16 mouse cellular contexts compared by ENCODE assay signal in the genomic region with DNA sequence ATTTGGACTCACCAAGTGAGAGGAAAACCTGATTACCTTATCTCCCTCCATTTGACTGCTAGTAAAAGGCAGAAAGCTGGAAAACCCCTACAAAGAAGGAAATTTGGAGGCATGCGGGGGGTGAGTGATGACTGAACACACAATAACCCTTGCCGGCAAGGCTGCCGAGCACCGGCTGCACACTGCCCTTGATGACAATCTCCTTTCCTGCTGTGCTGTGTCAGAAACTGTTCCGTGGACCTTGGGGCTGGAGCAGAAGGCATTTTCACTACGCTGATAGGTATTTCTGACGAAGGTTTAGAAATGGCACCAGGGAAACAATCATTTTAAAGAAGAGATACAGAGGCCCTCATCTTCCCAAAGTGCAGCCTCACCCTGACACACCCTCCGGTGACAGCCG.
DNase-seq lines count a peak whose midpoint lies in the region; ATAC-seq and TF ChIP-seq lines count a peak whose summit lies in the region.
"Had no signal": no experiment of that assay in that cellular context is flagged by ENCODE, and none has a peak within 500 bp of the region (broad histone marks: within the 10 kb centered on the region; RNA-seq: fewer than 3 reads in every experiment).

No protein-coding gene starts in this region.

- H3K27ac ChIP-seq in cerebellum, adult 2 months (ENCODE audit: insufficient read depth, low read length) = no peak overlapping the region
- no peak overlapping the region for H3K27ac ChIP-seq in heart, embryonic 11.5 days (ENCODE audit: low read depth, low read length)
- H3K27ac ChIP-seq in midbrain, embryonic 13.5 days = peak overlapping the region; percentile 30; the same call in 1 of the 2 replicates
- H3K27ac ChIP-seq in midbrain, postnatal 0 days (ENCODE audit: low read depth, low read length) = no peak overlapping the region
- no peak overlapping the region for H3K27ac ChIP-seq in kidney, embryonic 16.5 days (ENCODE audit: low read length)
- H3K27ac ChIP-seq: intestine, embryonic 15.5 days; kidney, embryonic 15.5 days; left cerebral cortex, adult 2 months; limb, embryonic 12.5 days; stomach, embryonic 15.5 days had no signal

- no peak overlapping the region for H3K9ac ChIP-seq in heart, embryonic 11.5 days (ENCODE audit: low read depth, low read length)
- no peak overlapping the region; the same call in 1 of the 2 replicates for H3K9ac ChIP-seq in midbrain, embryonic 13.5 days (replicated peaks)
- no peak overlapping the region for H3K9ac ChIP-seq in midbrain, postnatal 0 days (replicated peaks; ENCODE audit: low read length, poor library complexity, severe bottlenecking)
- no peak overlapping the region for H3K9ac ChIP-seq in kidney, embryonic 16.5 days (replicated peaks; ENCODE audit: low read length)
- H3K9ac ChIP-seq: intestine, embryonic 15.5 days; kidney, embryonic 15.5 days; limb, embryonic 12.5 days; stomach, embryonic 15.5 days had no signal

- H3K9me3 ChIP-seq in heart, embryonic 11.5 days (replicated peaks; ENCODE audit: control insufficient read depth, low read length) = no peaks in the 10 kb centered on the region
- no peaks in the 10 kb centered on the region for H3K9me3 ChIP-seq in midbrain, embryonic 13.5 days
- H3K9me3 ChIP-seq in midbrain, postnatal 0 days (ENCODE audit: low read length) = no peaks in the 10 kb centered on the region
- H3K9me3 ChIP-seq in kidney, embryonic 16.5 days (ENCODE audit: low read length) = no peaks in the 10 kb centered on the region
- H3K9me3 ChIP-seq: intestine, embryonic 15.5 days; kidney, embryonic 15.5 days; limb, embryonic 12.5 days; stomach, embryonic 15.5 days had no signal

- H3K27me3 ChIP-seq in cerebellum, adult 2 months (ENCODE audit: control insufficient read depth, insufficient read depth, low read length) = no peaks in the 10 kb centered on the region
- H3K27me3 ChIP-seq in heart, embryonic 11.5 days (ENCODE audit: control insufficient read depth, insufficient read depth, low read length) = no peaks in the 10 kb centered on the region
- no peaks in the 10 kb centered on the region for H3K27me3 ChIP-seq in midbrain, embryonic 13.5 days
- no peaks in the 10 kb centered on the region for H3K27me3 ChIP-seq in midbrain, postnatal 0 days (ENCODE audit: insufficient read depth, low read length)
- H3K27me3 ChIP-seq in kidney, embryonic 16.5 days (ENCODE audit: insufficient read depth, low read length) = no peaks in the 10 kb centered on the region
- H3K27me3 ChIP-seq: intestine, embryonic 15.5 days; kidney, embryonic 15.5 days; limb, embryonic 12.5 days; stomach, embryonic 15.5 days had no signal

- H3K4me3 ChIP-seq in cerebellum, adult 2 months (replicated peaks; ENCODE audit: insufficient read depth, low read depth, low read length) = no peak overlapping the region
- H3K4me3 ChIP-seq in heart, embryonic 11.5 days (ENCODE audit: low read depth, low read length) = no peak overlapping the region
- no peak overlapping the region for H3K4me3 ChIP-seq in midbrain, embryonic 13.5 days (replicated peaks)
- no peak overlapping the region for H3K4me3 ChIP-seq in midbrain, postnatal 0 days (ENCODE audit: low read depth, low read length)
- H3K4me3 ChIP-seq in kidney, embryonic 16.5 days (ENCODE audit: low read length) = no peak overlapping the region
- H3K4me3 ChIP-seq: intestine, embryonic 15.5 days; kidney, embryonic 15.5 days; left cerebral cortex, adult 2 months; limb, embryonic 12.5 days; stomach, embryonic 15.5 days had no signal

- peaks cover 15% of the 10 kb centered on the region for H3K4me1 ChIP-seq in cerebellum, adult 2 months (ENCODE audit: control insufficient read depth, insufficient read depth, low read length)
- peaks cover 9% of the 10 kb centered on the region for H3K4me1 ChIP-seq in heart, embryonic 11.5 days (ENCODE audit: control insufficient read depth, insufficient read depth, low read length)
- peaks cover 25% of the 10 kb centered on the region for H3K4me1 ChIP-seq in midbrain, embryonic 13.5 days (replicated peaks)
- H3K4me1 ChIP-seq in midbrain, postnatal 0 days (ENCODE audit: insufficient read depth, low read length) = no peaks in the 10 kb centered on the region
- no peaks in the 10 kb centered on the region for H3K4me1 ChIP-seq in kidney, embryonic 16.5 days (ENCODE audit: insufficient read depth, low read length)
- H3K4me1 ChIP-seq: kidney, embryonic 15.5 days; limb, embryonic 12.5 days; stomach, embryonic 15.5 days had no signal

- H3K4me2 ChIP-seq in heart, embryonic 11.5 days = 0 out of 2 replicates have a peak overlapping the region, but pooled peaks have one; percentile 14
- H3K4me2 ChIP-seq in midbrain, embryonic 13.5 days (replicated peaks) = no peak overlapping the region
- no peak overlapping the region for H3K4me2 ChIP-seq in midbrain, postnatal 0 days (ENCODE audit: low read depth, low read length, poor library complexity, severe bottlenecking)
- no peak overlapping the region for H3K4me2 ChIP-seq in kidney, embryonic 16.5 days (replicated peaks; ENCODE audit: low read depth, low read length)
- H3K4me2 ChIP-seq: intestine, embryonic 15.5 days; kidney, embryonic 15.5 days; limb, embryonic 12.5 days; stomach, embryonic 15.5 days had no signal

- no peaks in the 10 kb centered on the region for H3K36me3 ChIP-seq in heart, embryonic 11.5 days (ENCODE audit: control insufficient read depth, insufficient read depth, low read length)
- no peaks in the 10 kb centered on the region for H3K36me3 ChIP-seq in midbrain, embryonic 13.5 days
- no peaks in the 10 kb centered on the region for H3K36me3 ChIP-seq in midbrain, postnatal 0 days (ENCODE audit: insufficient read depth, low read length)
- no peaks in the 10 kb centered on the region for H3K36me3 ChIP-seq in kidney, embryonic 16.5 days (ENCODE audit: insufficient read depth, low read length)
- H3K36me3 ChIP-seq: intestine, embryonic 15.5 days; kidney, embryonic 15.5 days; limb, embryonic 12.5 days; stomach, embryonic 15.5 days had no signal

- TF ChIP-seq CTCF in cerebellum, adult 2 months (IDR thresholded peaks at IDR 0.05; ENCODE audit: borderline replicate concordance, insufficient read depth, low read depth, low read length) = no peak
- no peak for TF ChIP-seq CTCF in midbrain, postnatal 0 days (IDR thresholded peaks at IDR 0.05)

- ATAC-seq in heart, embryonic 11.5 days (replicated peaks; ENCODE audit: insufficient number of reproducible peaks, low FRiP score, low TSS enrichment) = no peak
- ATAC-seq in midbrain, embryonic 13.5 days = no peak
- ATAC-seq in midbrain, postnatal 0 days (ENCODE audit: low FRiP score) = no peak
- ATAC-seq in inflammation-experienced regulatory T-cells, adult 6 months = peak; percentile 39
- ATAC-seq in kidney, embryonic 16.5 days (ENCODE audit: low FRiP score, low TSS enrichment) = no peak
- ATAC-seq: intestine, embryonic 15.5 days had no signal

- TF ChIP-seq POLR2A in cerebellum, adult 2 months (IDR thresholded peaks at IDR 0.05; ENCODE audit: borderline replicate concordance, insufficient read depth, low read length) = no peak

- peak; percentile 37 to 43 for DNase-seq in cerebellum, adult 2 months
- DNase-seq in cerebellum, adult 8-10 months = no peak
- no peak for DNase-seq in heart, postnatal 36 days
- no peak for DNase-seq in midbrain, postnatal 0 days (ENCODE audit: low spot score)
- DNase-seq: B cell, adult 2 months; heart, postnatal 14 days; thymus, postnatal 14 days had no signal

- intact Hi-C loops in heart, postnatal 36 days (cut with DNase I) = no loop called here

- WGBS in cerebellum, adult 2 months = 28% methylated on average over 9 of the region's 9 CpGs
- WGBS in heart, embryonic 11.5 days (ENCODE audit: insufficient replicate concordance) = 32% methylated on average over 9 of the region's 9 CpGs
- 49% methylated on average over 9 of the region's 9 CpGs for WGBS in midbrain, embryonic 13.5 days
- 42% methylated on average over 9 of the region's 9 CpGs for WGBS in midbrain, postnatal 0 days
- 58% methylated on average over 9 of the region's 9 CpGs for WGBS in kidney, embryonic 16.5 days

Comparison
In these comparisons a context has a peak if more than half of its experiments do, and no peak if none do; other contexts are left out.
1. DNase-seq: peak in cerebellum, adult 2 months (2 of 2); none in cerebellum, adult 8-10 months (single experiment), heart, postnatal 36 days (0 of 2) and midbrain, postnatal 0 days (single experiment).